Mouse (Mus musculus) R1 (cell line): Measurements from ENCODE around the gene Kiz.
A peak's percentile ranks its signal among the peaks of the same experiment; 100 is the strongest.

Experiments used
- DNase-seq: peaks from one replicate; pipeline ENCODE4 v3.0.0-alpha.2; 2018; ENCODE audit warnings: low read depth, low spot score

Kiz gene

GRCm38 (mm10) chr2:146865781-146866180 is 10.1 kb downstream of the Kiz start:
- DNase-seq = no peak

DNA sequence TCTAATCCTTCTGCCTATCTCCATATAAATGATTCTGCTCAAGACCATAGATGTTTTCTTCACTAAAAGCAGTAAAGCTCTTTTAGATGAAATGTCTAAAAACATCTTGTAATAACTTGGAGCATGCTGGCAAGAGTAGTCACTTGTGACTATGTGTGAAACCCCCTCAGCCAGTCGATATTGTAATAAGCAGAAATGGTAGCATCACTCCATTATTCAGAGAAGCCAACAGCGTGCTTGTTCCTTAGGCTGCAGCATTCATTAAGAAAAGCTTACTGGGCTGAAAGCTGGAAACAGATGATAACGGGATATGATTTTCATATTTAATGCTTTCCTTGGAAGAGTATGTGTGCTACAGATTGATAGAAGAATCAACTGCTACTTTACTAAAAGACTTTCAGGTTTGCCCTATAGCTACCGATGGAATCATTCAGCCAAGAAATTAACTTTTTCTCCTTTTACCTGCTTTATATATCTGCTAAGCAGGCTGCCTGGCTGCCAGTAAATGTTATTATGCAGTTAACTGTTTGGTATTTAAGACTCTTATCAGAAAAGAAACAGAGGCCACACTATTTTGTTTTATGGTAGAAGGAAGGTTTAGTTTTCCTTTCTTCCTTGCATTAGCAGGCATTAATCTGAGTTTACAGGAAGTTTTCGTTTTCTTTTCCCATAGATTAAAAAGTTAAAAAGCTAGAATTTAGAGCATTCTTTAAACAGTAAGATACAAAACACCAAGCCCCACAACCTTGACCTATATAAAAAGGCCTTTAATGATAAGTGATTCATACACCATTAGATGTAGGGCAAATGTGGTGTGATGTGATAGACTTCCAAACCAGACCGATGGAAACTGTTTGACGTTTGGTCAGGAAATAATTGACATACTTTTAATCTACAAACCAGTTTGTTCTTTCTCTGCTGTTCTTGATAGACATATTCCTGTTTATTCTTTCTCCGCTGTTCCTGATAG is 15.9 kb downstream of the Kiz start:
- no peak for DNase-seq

DNA sequence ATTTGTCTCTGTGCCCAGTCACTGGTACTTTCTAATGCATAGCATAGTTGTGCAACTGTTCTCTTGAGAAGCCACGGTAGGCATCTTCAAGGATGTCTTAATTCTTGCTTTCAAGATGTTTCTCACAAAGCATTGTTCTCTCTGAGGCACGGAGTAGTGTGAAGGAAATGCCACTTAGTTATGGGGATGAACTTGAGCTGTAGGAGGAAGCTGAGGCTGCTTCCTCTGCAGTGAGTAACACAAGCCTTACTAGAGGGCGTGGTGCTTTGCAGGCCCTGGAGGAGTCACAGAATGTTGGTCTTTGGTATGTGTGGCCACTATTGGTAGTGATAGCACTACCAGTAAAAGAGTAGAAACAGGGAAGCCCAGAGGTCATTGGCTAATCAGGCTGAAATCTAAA is 17.0 kb downstream of the Kiz start:
- no peak for DNase-seq

DNA sequence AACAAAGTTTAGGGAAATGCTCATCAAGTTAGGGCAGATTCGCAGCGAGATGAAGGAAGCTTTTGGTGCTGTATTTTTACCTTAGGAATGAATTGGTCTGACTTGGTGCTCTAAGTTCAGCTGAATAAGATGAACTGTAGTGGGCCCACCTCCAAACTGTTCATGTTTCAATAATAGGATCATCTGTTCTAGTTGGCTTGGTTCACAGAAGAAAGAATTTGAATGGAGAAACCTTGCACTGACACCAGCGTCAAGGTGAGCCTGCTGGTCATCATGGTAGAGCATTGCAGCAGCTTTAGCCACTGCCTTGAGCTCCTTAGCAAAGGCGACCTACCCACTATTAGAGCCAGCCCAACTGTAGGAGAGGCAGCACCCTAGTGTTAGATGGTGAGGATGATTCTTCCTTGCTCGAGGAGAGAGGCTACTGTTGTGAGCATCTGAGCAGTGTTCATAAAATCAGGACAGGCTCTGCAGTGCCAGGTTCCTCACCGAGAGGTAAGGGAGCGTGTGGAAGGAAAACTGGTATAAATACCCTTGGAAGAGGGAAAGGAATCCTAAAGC is 18.3 kb downstream of the Kiz start:
- no peak for DNase-seq

DNA sequence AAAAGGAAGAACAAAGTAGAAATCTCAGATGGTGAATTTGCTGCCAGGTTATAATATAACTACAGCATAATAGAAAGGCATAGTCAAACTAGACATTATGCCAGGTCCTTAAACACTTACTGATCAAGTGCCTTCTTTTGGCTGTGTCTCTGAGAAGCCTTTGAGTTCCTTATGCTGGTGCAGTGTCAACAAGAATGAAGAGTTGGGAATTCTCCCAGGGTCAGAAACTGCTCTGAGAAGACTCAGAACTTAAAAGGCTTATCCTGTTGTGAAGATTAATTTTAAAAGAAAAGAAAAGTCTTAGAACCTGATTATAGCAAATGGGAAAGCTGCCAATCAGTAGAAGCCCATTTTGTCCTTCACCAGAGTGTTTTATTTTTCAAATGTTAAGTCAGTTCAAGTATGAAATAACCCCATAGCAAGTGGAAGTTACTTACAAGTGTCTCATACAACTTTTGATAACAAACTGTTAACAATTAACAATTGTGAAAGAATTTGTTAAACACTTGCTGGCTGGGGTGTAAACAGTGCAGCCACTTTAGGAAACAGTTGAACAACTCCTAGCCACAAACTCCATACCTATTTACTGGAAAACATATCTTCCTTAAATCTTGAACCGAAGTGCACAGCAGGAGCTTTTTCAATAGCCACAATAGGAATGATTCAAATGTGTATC is 21.9 kb downstream of the Kiz start:
- DNase-seq = no peak

DNA sequence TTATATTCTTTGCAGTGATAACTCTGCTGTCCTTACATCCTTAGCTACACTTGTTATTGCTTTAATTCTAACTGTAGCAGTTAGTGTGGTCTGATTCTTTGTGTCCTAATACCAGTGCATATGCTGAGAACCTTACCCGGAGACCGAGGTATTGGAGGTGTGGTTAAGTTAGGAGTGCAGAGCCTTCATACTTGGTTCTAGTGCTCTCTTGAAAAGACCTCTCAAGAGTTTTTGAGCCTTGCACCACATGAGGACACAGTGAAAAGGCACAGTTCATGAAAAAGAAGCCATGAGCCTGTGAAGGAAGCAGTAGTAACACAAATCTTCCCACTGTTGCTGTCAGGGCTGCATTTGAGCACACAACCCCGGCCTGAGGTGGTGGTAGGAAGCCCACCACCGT is 26.0 kb downstream of the Kiz start:
- no peak for DNase-seq

- DNase-seq = peak; percentile 16
These were observed 28.7 kb downstream of the Kiz start for GRCm38 (mm10) chr2:146884291-146884855.

GRCm38 (mm10) chr2:146888786-146889414 is 33.2 kb downstream of the Kiz start:
- no peak for DNase-seq

DNA sequence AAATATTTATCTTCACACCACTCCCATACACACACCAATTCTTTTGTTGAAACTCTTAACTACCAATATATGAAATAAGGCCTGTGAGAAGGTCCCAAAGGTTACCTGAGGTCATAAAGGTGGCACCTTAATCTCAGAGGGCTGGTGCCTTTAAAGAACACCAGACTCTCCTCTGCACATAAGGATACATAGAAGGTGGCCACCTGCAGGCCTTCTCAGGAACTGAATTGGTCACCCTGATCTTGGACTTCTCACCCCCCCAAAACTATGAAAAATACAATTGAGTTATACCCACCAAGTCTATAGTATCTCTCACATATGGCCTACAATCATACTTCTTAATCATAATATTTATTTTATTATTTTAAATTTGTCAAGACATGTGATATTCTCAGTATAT is 43.3 kb downstream of the Kiz start:
- no peak for DNase-seq

DNA sequence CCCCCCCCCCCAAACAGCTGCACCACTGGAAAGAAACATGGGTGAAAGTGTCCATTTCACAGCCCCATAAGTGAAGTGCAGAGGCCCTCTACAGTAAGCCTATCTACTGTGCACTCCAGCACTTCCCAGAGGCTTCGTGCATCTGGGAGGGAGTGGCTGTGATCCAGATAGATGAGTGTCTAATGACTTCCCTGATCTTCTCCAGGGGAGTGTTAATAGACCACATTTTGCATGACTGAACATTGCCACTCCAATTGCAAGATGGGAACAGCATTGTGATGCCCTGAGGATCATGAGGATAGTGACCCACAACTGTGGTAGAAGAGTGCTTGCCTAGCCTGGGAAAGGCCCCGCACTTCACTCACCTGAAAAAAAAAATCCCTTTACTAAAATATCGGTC is 60.4 kb downstream of the Kiz start:
- DNase-seq = peak; percentile 13

DNA sequence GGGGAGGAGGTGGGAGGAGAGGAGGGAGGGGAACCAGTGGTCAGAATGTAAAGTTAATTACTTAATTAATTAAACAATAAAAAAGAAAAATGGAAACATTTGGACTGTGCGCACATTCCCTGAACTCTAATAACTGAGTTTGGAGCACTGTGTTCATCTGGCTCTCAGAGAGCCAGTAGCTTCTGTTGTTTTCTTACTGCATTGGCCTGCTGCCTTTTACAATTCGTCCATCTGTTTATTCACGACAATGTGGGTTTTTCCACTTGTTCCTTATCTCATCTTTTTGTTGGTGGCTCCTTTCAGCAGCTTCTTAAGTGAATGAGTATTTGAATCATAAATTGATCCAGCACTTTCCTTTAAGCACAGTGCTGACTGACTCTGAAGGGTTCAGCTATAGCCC is 62.1 kb downstream of the Kiz start:
- DNase-seq = no peak

- DNase-seq = no peak
These were observed 64.9 kb downstream of the Kiz start for GRCm38 (mm10) chr2:146920375-146921160.

GRCm38 (mm10) chr2:146925296-146925695 is 69.6 kb downstream of the Kiz start:
- DNase-seq = no peak

GRCm38 (mm10) chr2:146925846-146926245 is 70.2 kb downstream of the Kiz start:
- no peak for DNase-seq

GRCm38 (mm10) chr2:146948223-146948776 is 92.6 kb downstream of the Kiz start:
- no peak for DNase-seq

DNA sequence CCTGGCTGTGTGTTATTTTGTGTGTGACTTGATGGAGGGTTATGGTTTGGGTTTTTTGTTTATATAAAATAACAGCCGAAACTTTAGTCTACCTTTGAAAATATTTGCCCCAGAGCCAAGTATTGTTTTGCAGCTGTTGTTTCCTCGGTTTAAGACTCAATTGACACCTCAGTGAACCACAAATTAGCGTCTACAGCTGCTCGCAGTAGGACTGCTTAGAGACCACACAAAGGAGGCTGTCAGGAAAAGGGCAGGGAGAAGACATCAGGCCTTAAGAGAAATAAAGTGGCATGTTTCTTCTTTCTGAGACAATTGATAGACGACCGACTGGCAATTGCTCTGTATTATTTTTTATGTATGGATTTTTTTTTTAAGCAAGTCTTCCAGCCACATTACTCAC is 100.7 kb downstream of the Kiz start:
- DNase-seq = no peak

- no peak for DNase-seq
These were observed 102.8 kb downstream of the Kiz start for GRCm38 (mm10) chr2:146958398-146958911.

- peak; percentile 71 for DNase-seq
These were observed 103.5 kb downstream of the Kiz start for GRCm38 (mm10) chr2:146958951-146959821.

- DNase-seq = no peak
These were observed 119.4 kb downstream of the Kiz start for GRCm38 (mm10) chr2:146975024-146975423.
